Mouse (Mus musculus) gastrocnemius, postnatal 4 days (tissue): ENCODE measurements around the gene Gm47791. TPM values are rescaled to one million over a fixed set of nuclear protein-coding genes. Genes with fewer than 3 reads are reported as not detected.

ENCODE experiments used
- DNase-seq, 2 experiments: peaks; one replicate each; pipeline ENCODE4 v3.0.0; 2021 to 2022; ENCODE audit warnings: low spot score in 2 of 2, mixed read lengths in 2 of 2
- total RNA-seq, 2 experiments: library from RNA; stranded (reverse); gene quantifications; 2 replicates each; pipeline ENCODE4 v1.2.3; 2021

The Gm47791 gene
- total RNA-seq, 2 experiments from 2014 or later = not detected

GRCm38 (mm10) chr1:82788070-82788469, 17.0 kb upstream of the Gm47791 start:
- no peak for DNase-seq

GRCm38 (mm10) chr1:82787414-82787813, 16.4 kb upstream of the Gm47791 start:
- DNase-seq = peak; percentile 22 to 53

- no peak for DNase-seq
These were observed 14.5 kb upstream of the Gm47791 start for GRCm38 (mm10) chr1:82785546-82785945.

GRCm38 (mm10) chr1:82783559-82783958, 12.5 kb upstream of the Gm47791 start:
- DNase-seq = no peak

GRCm38 (mm10) chr1:82779388-82779966, 8.4 kb upstream of the Gm47791 start:
- no peak for DNase-seq

- DNase-seq = no peak
These were observed 4.2 kb upstream of the Gm47791 start for GRCm38 (mm10) chr1:82775293-82775692.

GRCm38 (mm10) chr1:82773208-82773607, 2.2 kb upstream of the Gm47791 start:
- no peak for DNase-seq

- DNase-seq = no peak
These were observed 1.4 kb upstream of the Gm47791 start for GRCm38 (mm10) chr1:82772428-82772827.

- DNase-seq = no peak
These were observed 2.8 kb downstream of the Gm47791 start, which contains the start of gene Tm4sf20 for GRCm38 (mm10) chr1:82768269-82768668. Gene Tm4sf20, minus strand, starts transcription at chr1:82768461.

GRCm38 (mm10) chr1:82766641-82767040, 4.4 kb downstream of the Gm47791 start:
- DNase-seq = no peak

- no peak for DNase-seq
These were observed 4.8 kb downstream of the Gm47791 start for GRCm38 (mm10) chr1:82766227-82766626.

GRCm38 (mm10) chr1:82762274-82762673, 8.8 kb downstream of the Gm47791 start:
- no peak for DNase-seq

GRCm38 (mm10) chr1:82761454-82762169, 9.4 kb downstream of the Gm47791 start:
- DNase-seq = no peak

GRCm38 (mm10) chr1:82759520-82759919, 11.5 kb downstream of the Gm47791 start:
- no peak for DNase-seq

GRCm38 (mm10) chr1:82747714-82748452, 23.2 kb downstream of the Gm47791 start:
- DNase-seq = no peak

- DNase-seq = no peak
These were observed 24.6 kb downstream of the Gm47791 start for GRCm38 (mm10) chr1:82746408-82746807.

GRCm38 (mm10) chr1:82743962-82744361, 27.1 kb downstream of the Gm47791 start:
- no peak for DNase-seq

- no peak for DNase-seq
These were observed 29.5 kb downstream of the Gm47791 start for GRCm38 (mm10) chr1:82741539-82741938.

GRCm38 (mm10) chr1:82738066-82738465, 33.0 kb downstream of the Gm47791 start:
- no peak for DNase-seq

- no peak for DNase-seq
These were observed 37.7 kb downstream of the Gm47791 start for GRCm38 (mm10) chr1:82733357-82733756.

- DNase-seq = no peak
These were observed 44.6 kb downstream of the Gm47791 start for GRCm38 (mm10) chr1:82726482-82726881.

GRCm38 (mm10) chr1:82725875-82726185, 45.2 kb downstream of the Gm47791 start:
- DNase-seq = no peak
